Mouse (Mus musculus) midbrain, postnatal 0 days (tissue): ENCODE measurements around the gene Kmt2e. TPM values are rescaled to one million over a fixed set of nuclear protein-coding genes. Genes with fewer than 3 reads are reported as not detected.
"Not testable (repeated sequence)": the region's sequence is repeated elsewhere in the genome, so short reads cannot be mapped to it uniquely, and the experiment has no call there.

ENCODE experiments used
- ATAC-seq: fragments of 200-750 bp; cut with Nextera tagmentation; 2 replicates; pipeline ENCODE4 v1.8.0; 2017; ENCODE audit warnings: moderate number of reproducible peaks, mild to moderate bottlenecking, moderate TSS enrichment, moderate library complexity; ENCODE audit not compliant: low FRiP score
- DNase-seq: peaks from one replicate; pipeline ENCODE4 v3.0.0-alpha.2; 2015; ENCODE audit warnings: low spot score
- H3K27ac ChIP-seq: fragments of 300-500 bp; sonication (generic); 2 replicates; pipeline ENCODE4 v1.5.1; 2014; ENCODE audit warnings: low read depth, mild to moderate bottlenecking, low read length, mixed read lengths
- H3K27me3 ChIP-seq: fragments of 300-500 bp; sonication (generic); 2 replicates; pipeline ENCODE4 v1.6.1; 2014; ENCODE audit warnings: low read length, control low read depth, mixed read lengths; ENCODE audit not compliant: insufficient read depth
- H3K36me3 ChIP-seq: fragments of 300-500 bp; sonication (generic); 2 replicates; pipeline ENCODE4 v1.6.1; 2014; ENCODE audit warnings: low read length, control low read depth, mixed read lengths; ENCODE audit not compliant: insufficient read depth
- H3K4me1 ChIP-seq: fragments of 300-500 bp; sonication (generic); 2 replicates; pipeline ENCODE4 v1.6.1; 2014; ENCODE audit warnings: mild to moderate bottlenecking, control low read depth, antibody characterized with exemption, low read length, mixed read lengths; ENCODE audit not compliant: insufficient read depth
- H3K4me2 ChIP-seq: fragments of 300-500 bp; sonication (generic); 2 replicates; pipeline ENCODE4 v1.6.1; 2014; ENCODE audit warnings: low read depth, mild to moderate bottlenecking, low read length, mixed read lengths; ENCODE audit not compliant: poor library complexity, severe bottlenecking
- H3K4me3 ChIP-seq: fragments of 300-500 bp; sonication (generic); 2 replicates; pipeline ENCODE4 v1.5.1; 2014; ENCODE audit warnings: low read depth, mild to moderate bottlenecking, low read length, moderate library complexity
- H3K9ac ChIP-seq: fragments of 300-500 bp; sonication (generic); replicated peaks from 2 replicates; pipeline ENCODE4 v1.6.1; 2014; ENCODE audit warnings: mild to moderate bottlenecking, low read length, moderate library complexity, mixed read lengths; ENCODE audit not compliant: poor library complexity, severe bottlenecking
- H3K9me3 ChIP-seq: fragments of 300-500 bp; sonication (generic); 2 replicates; pipeline ENCODE4 v1.6.1; 2016; ENCODE audit warnings: low read length, control low read depth
- CTCF ChIP-seq: IDR thresholded peaks from 2 replicates; pipeline ENCODE4 v1.5.1; 2016; ENCODE audit warnings: antibody characterized with exemption, mild to moderate bottlenecking
- WGBS: fragments of 180-500 bp; shearing (Covaris S2); extraction: QIAGEN DNeasy Blood & Tissue Kit; methylation state at CpG from one replicate; pipeline ENCODE4 v1.1.7; 2014; 5-methylcytosine and 5-hydroxymethylcytosine counted together
- polyA plus RNA-seq: library from polyadenylated mRNA; unstranded; fragments of >200 nt; fragmentation: Nextera tagmentation; extraction: Ambion mirVana; gene quantifications from 2 replicates; pipeline ENCODE4 v1.2.1, GENCODE M21; 2015
- total RNA-seq: library from RNA; depleted of rRNA; stranded (reverse); fragments of >200 nt; gene quantifications from 2 replicates; pipeline ENCODE4 v1.2.3, GENCODE M21; 2014

Kmt2e gene
- total and polyA plus RNA-seq, 2 experiments from 2014 or later: 49.3 to 144 TPM

DNA sequence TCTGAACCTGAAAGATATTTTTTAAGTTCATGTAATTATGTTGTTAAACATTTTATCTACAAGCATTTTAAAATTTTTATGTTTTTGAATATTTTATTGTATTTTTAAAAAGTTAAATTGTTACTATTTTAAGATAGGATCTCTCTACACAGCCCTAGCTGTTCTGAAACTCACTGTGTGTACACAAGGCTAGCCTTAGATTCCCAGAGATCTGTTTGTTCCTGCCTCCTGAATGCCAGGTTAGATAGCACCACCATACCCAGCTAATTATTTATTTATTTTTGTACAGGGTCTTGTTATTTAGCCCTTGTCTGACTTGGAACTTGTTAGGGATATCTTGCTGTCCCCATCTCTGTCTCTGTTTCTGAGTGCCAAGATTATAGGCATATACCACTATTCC, 6.3 kb downstream of the Kmt2e start:
- Histone ChIP-seq H3K9me3 (no peaks in the 10 kb centered on the region), H3K4me1 (peaks cover 4% of the 10 kb centered on the region; the same call in 1 of the 2 replicates), H3K9ac (no peak overlapping the region), H3K4me2 (no peak overlapping the region), H3K27ac (no peak overlapping the region), H3K27me3 (no peaks in the 10 kb centered on the region), H3K4me3 (no peak overlapping the region), H3K36me3 (no peaks in the 10 kb centered on the region)
- no peak for ATAC-seq
- DNase-seq: no peak
- TF ChIP-seq CTCF: no peak

GRCm38 (mm10) chr5:23441916-23442315, 7.7 kb downstream of the Kmt2e start:
- no peak overlapping the region for H3K4me2 ChIP-seq
- no peak overlapping the region for H3K4me3 ChIP-seq
- no peak for TF ChIP-seq CTCF
- DNase-seq (no peak), ATAC-seq (no peak)
- H3K9me3 ChIP-seq: no peaks in the 10 kb centered on the region
- H3K27ac ChIP-seq: no peak overlapping the region
- H3K27me3 ChIP-seq: no peaks in the 10 kb centered on the region
- WGBS: 93% methylated on average over 1 of the region's 1 CpGs
- H3K9ac ChIP-seq: no peak overlapping the region
- H3K4me1 ChIP-seq: peaks cover 4% of the 10 kb centered on the region; the same call in 1 of the 2 replicates
- no peaks in the 10 kb centered on the region for H3K36me3 ChIP-seq

- Histone ChIP-seq H3K27me3 (no peaks in the 10 kb centered on the region), H3K4me1 (peaks cover 4% of the 10 kb centered on the region; the same call in 1 of the 2 replicates), H3K9ac (no peak overlapping the region), H3K4me3 (no peak overlapping the region), H3K27ac (no peak overlapping the region), H3K36me3 (no peaks in the 10 kb centered on the region), H3K4me2 (no peak overlapping the region), H3K9me3 (no peaks in the 10 kb centered on the region)
- DNase-seq (no peak), ATAC-seq (no peak)
- 81% methylated on average over 4 of the region's 4 CpGs for WGBS
- TF ChIP-seq CTCF: no peak
Measured at GRCm38 (mm10) chr5:23444411-23444810, 10.2 kb downstream of the Kmt2e start.

DNA sequence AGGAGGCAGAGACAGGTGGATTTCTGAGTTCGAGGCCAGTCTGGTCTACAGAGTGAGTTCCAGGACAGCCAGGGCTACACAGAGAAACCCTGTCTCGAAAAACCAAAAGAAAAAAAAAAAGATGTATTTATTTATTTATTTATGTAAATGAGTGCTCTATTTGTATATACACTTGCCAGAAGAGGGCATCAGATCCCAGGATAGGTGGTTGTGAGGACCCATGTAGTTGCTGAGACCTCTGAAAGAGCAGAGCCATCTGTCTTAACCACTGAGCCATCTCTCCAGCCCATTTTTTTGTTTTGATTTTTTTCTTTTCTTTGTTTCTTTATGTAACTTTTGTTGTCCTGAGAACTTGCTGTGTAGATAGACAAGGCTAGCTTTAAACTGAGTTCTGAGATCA, 19.3 kb downstream of the Kmt2e start:
- not testable (repeated sequence) for H3K4me3 ChIP-seq, H3K9ac ChIP-seq, H3K36me3 ChIP-seq, H3K4me1 ChIP-seq, H3K9me3 ChIP-seq, H3K27me3 ChIP-seq, H3K27ac ChIP-seq, DNase-seq, H3K4me2 ChIP-seq, ATAC-seq
- peak; percentile 18 for TF ChIP-seq CTCF
- 87% methylated on average over 2 of the region's 2 CpGs for WGBS

GRCm38 (mm10) chr5:23461688-23462087, 27.4 kb downstream of the Kmt2e start:
- Histone ChIP-seq H3K9me3 (no peaks in the 10 kb centered on the region), H3K27ac (no peak overlapping the region), H3K9ac (no peak overlapping the region), H3K4me3 (no peak overlapping the region), H3K27me3 (no peaks in the 10 kb centered on the region), H3K36me3 (peaks cover 8% of the 10 kb centered on the region; the same call in 1 of the 2 replicates), H3K4me1 (no peaks in the 10 kb centered on the region), H3K4me2 (no peak overlapping the region)
- WGBS: 50% methylated on average over 2 of the region's 2 CpGs
- DNase-seq: peak; percentile 37
- TF ChIP-seq CTCF: no peak
- no peak for ATAC-seq

GRCm38 (mm10) chr5:23464247-23464646, 30.0 kb downstream of the Kmt2e start:
- TF ChIP-seq CTCF: no peak
- Histone ChIP-seq H3K9ac (no peak overlapping the region), H3K9me3 (no peaks in the 10 kb centered on the region), H3K36me3 (peaks cover 7% of the 10 kb centered on the region; the same call in 1 of the 2 replicates), H3K4me1 (no peaks in the 10 kb centered on the region), H3K4me3 (no peak overlapping the region), H3K27ac (no peak overlapping the region), H3K4me2 (no peak overlapping the region), H3K27me3 (no peaks in the 10 kb centered on the region)
- ATAC-seq (no peak), DNase-seq (no peak)
- WGBS: 93% methylated on average over 3 of the region's 3 CpGs
